Mouse (Mus musculus): ENCODE measurements around the gene D3Ertd254e. TPM values are rescaled to one million over a fixed set of nuclear protein-coding genes. Genes with fewer than 3 reads are reported as not detected.
A peak's percentile ranks its signal among the peaks of the same experiment; 100 is the strongest.

D3Ertd254e gene
- total RNA-seq, 1 experiment from 2014 or later, result 8.4 TPM

DNA sequence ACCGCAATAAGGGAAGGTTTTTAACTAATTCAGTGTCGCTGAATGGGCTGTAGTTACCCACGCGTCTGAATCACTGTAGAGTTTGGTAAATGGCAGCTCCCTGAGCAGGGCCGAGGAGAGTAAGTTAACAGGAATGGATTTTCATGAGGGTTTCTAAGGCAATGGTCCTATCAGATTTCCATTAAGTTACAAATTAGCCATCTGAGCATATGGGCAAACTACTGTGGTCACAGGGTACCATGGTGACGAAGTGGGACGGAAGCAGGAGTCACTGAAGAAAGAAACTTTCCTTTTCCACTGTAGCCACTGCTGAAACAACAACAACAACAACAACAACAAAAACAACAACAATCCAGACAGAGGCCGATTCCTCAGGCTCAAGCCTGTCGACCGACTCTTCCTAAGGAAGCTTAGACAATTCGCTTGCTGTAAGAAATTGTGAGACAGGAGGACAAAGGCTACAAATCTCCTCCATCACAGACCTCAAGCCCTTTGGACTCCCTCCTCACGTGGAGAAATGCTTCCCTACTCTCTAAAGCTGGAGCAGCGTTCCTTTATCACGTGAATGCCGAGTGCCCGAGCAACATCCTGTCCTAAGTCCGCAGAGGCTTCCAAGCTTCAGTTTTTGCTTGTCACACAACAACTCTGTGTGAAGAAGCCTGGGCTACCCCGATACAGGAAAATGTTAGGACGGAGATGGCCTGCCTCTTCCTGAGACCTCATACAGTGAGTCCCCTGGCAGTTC, 56.9 kb downstream of the D3Ertd254e start:
- ATAC-seq (replicated peaks in 1 of 2; ENCODE audit: insufficient read depth in 1 of 2, low FRiP score in 2 of 2, low TSS enrichment in 1 of 2, low read depth in 1 of 2, poor library complexity in 2 of 2, severe bottlenecking in 2 of 2), result no peak

- ATAC-seq (replicated peaks in 1 of 2; ENCODE audit: insufficient read depth in 1 of 2, low FRiP score in 2 of 2, low TSS enrichment in 1 of 2, low read depth in 1 of 2, poor library complexity in 2 of 2, severe bottlenecking in 2 of 2), result peak in 1 of 2 experiments; percentile 39; a peak in 1 of 4 replicates
Measured at GRCm38 (mm10) chr3:36209776-36210555, 59.1 kb downstream of the D3Ertd254e start.

DNA sequence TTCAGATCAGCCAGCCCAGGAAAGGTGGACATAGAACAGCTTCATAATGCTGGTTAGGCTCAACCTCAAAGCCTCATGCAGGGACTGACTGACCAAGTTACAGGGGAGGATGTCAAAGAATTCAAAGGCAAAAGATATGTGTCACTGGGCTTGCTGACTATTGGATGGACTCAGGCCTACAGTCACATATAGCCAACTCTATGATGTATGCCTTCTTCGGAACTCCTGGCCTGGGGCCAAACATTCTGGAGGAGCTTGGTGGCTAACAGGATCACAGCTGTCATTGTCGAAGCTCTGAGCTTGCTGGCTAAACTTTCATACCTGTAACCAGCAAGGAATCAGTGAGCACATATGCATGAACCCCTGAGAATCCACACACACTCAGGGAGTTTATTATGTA, 60.1 kb downstream of the D3Ertd254e start:
- no peak for ATAC-seq (replicated peaks in 1 of 2; ENCODE audit: insufficient read depth in 1 of 2, low FRiP score in 2 of 2, low TSS enrichment in 1 of 2, low read depth in 1 of 2, poor library complexity in 2 of 2, severe bottlenecking in 2 of 2)

- no peak for ATAC-seq (replicated peaks in 1 of 2; ENCODE audit: insufficient read depth in 1 of 2, low FRiP score in 2 of 2, low TSS enrichment in 1 of 2, low read depth in 1 of 2, poor library complexity in 2 of 2, severe bottlenecking in 2 of 2)
Measured at GRCm38 (mm10) chr3:36212758-36213157, 61.9 kb downstream of the D3Ertd254e start.

Other genes starting within 250 kb of the D3Ertd254e start
- 476 and 482 TPM in 2 replicates for gene Dcun1d1, start 213.6 kb upstream of the D3Ertd254e start, total RNA-seq (2017)
- gene Mccc1, start 150.3 kb upstream of the D3Ertd254e start, total RNA-seq (2017), result 6.9 and 18.2 TPM in 2 replicates
- gene Ccdc144b, start 97.5 kb upstream of the D3Ertd254e start, total RNA-seq (2017), result not detected in 2 replicates
- gene Acad9, start 85.0 kb upstream of the D3Ertd254e start, total RNA-seq (2017), result 28.0 and 45.6 TPM in 2 replicates
- gene Qrfpr, start 71.3 kb downstream of the D3Ertd254e start, total RNA-seq (2017), result not detected in 2 replicates

All from hematopoietic stem cell, adult 5-6 weeks (primary cell).